Mouse (Mus musculus) midbrain, embryonic 15.5 days (tissue): ENCODE measurements around the gene Cyp2s1. TPM values are rescaled to one million over a fixed set of nuclear protein-coding genes. Genes with fewer than 3 reads are reported as not detected.

Source experiments
- ATAC-seq: fragments of 200-750 bp; cut with Nextera tagmentation; replicated peaks from 2 replicates; pipeline ENCODE4 v1.8.0; 2017; ENCODE audit warnings: moderate TSS enrichment
- H3K27ac ChIP-seq: fragments of 300-500 bp; sonication (generic); 2 replicates; pipeline ENCODE4 v1.5.1; 2015; ENCODE audit warnings: mild to moderate bottlenecking, inconsistent platforms
- H3K27me3 ChIP-seq: fragments of 300-500 bp; sonication (generic); replicated peaks from 2 replicates; pipeline ENCODE4 v1.6.1; 2015; ENCODE audit warnings: inconsistent platforms
- H3K36me3 ChIP-seq: fragments of 300-500 bp; sonication (generic); replicated peaks from 2 replicates; pipeline ENCODE4 v1.6.1; 2015; ENCODE audit warnings: inconsistent platforms
- H3K4me1 ChIP-seq: fragments of 300-500 bp; sonication (generic); 2 replicates; pipeline ENCODE4 v1.6.1; 2015; ENCODE audit warnings: inconsistent platforms
- H3K4me2 ChIP-seq: fragments of 300-500 bp; sonication (generic); 2 replicates; pipeline ENCODE4 v1.6.1; 2015; ENCODE audit warnings: inconsistent platforms, mild to moderate bottlenecking, moderate library complexity
- H3K4me3 ChIP-seq: fragments of 300-500 bp; sonication (generic); 2 replicates; pipeline ENCODE4 v1.5.1; 2015; ENCODE audit warnings: mild to moderate bottlenecking, inconsistent platforms
- H3K9ac ChIP-seq: fragments of 300-500 bp; sonication (generic); 2 replicates; pipeline ENCODE4 v1.6.1; 2015; ENCODE audit warnings: mild to moderate bottlenecking, inconsistent platforms
- H3K9me3 ChIP-seq: fragments of 300-500 bp; sonication (generic); 2 replicates; pipeline ENCODE4 v1.6.1; 2016; ENCODE audit warnings: inconsistent platforms
- WGBS: fragments of 180-500 bp; shearing (Covaris S2); methylation state at CpG from one replicate; pipeline ENCODE4 v1.1.7; 2015; ENCODE audit warnings: mixed read lengths; 5-methylcytosine and 5-hydroxymethylcytosine counted together
- microRNA-seq: library from miRNA; unstranded; fragments of <30 nt; microRNA quantifications from one replicate; pipeline ENCODE4, GENCODE M21; 2016
- polyA plus RNA-seq: library from polyadenylated mRNA; unstranded; fragments of >200 nt; fragmentation: Nextera tagmentation; extraction: Ambion mirVana; gene quantifications from 2 replicates; pipeline ENCODE4 v1.2.1, GENCODE M21; 2015

The Cyp2s1 gene
- polyA plus RNA-seq, 1 experiment from 2014 or later = 1.9 TPM

DNA sequence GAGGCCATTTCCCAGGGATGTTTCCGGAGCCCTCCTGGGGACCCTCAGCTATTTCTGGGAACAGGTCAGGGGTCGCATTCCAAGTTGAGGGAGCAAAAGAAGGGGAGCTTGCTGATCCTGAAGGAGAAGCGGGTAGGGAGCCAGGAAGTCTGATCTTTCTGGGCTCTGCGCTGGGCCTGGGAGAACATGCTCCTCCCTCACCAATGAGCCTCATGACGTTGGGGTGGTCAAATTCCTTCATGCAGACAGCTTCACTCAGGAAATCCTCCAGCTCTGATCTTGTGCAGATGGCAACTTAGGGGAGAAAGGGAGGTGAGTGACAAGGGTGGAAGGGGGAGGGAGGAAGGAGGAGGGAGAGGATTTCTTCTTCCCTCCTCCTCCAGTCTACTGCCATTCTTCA, 52.5 kb downstream of the Cyp2s1 start:
- no peak for ATAC-seq
- no peaks in the 10 kb centered on the region for H3K27me3 ChIP-seq
- H3K4me2 ChIP-seq = no peak overlapping the region
- no peaks in the 10 kb centered on the region for H3K4me1 ChIP-seq
- no peaks in the 10 kb centered on the region for H3K9me3 ChIP-seq
- H3K9ac ChIP-seq = no peak overlapping the region
- 60% methylated on average over 5 of the region's 5 CpGs for WGBS
- H3K27ac ChIP-seq = no peak overlapping the region
- no peak overlapping the region for H3K4me3 ChIP-seq
- H3K36me3 ChIP-seq = no peaks in the 10 kb centered on the region

GRCm38 (mm10) chr7:25763678-25764077, 53.0 kb downstream of the Cyp2s1 start:
- H3K4me2 ChIP-seq = no peak overlapping the region
- WGBS = 75% methylated on average over 11 of the region's 11 CpGs
- ATAC-seq = no peak

GRCm38 (mm10) chr7:25761354-25761753, 55.4 kb downstream of the Cyp2s1 start:
- no peak overlapping the region for H3K4me3 ChIP-seq
- H3K36me3 ChIP-seq = no peaks in the 10 kb centered on the region
- no peak overlapping the region for H3K27ac ChIP-seq
- H3K9me3 ChIP-seq = no peaks in the 10 kb centered on the region
- no peaks in the 10 kb centered on the region for H3K4me1 ChIP-seq
- H3K9ac ChIP-seq = no peak overlapping the region
- no peaks in the 10 kb centered on the region for H3K27me3 ChIP-seq
- ATAC-seq = no peak
- H3K4me2 ChIP-seq = no peak overlapping the region
- WGBS = 73% methylated on average over 10 of the region's 10 CpGs

More at GRCm38 (mm10) chr7:25763678-25764077, 53.0 kb downstream of the Cyp2s1 start:
- Histone ChIP-seq H3K27ac (no peak overlapping the region), H3K36me3 (no peaks in the 10 kb centered on the region), H3K9ac (no peak overlapping the region), H3K27me3 (no peaks in the 10 kb centered on the region), H3K4me3 (no peak overlapping the region), H3K4me1 (no peaks in the 10 kb centered on the region), H3K9me3 (no peaks in the 10 kb centered on the region)

- H3K27ac ChIP-seq = peak overlapping the region; percentile 97
- H3K4me1 ChIP-seq = peaks cover 30% of the 10 kb centered on the region
- ATAC-seq = peak; percentile 37
- H3K36me3 ChIP-seq = no peaks in the 10 kb centered on the region
- H3K4me3 ChIP-seq = peak overlapping the region; percentile 83
- under 1% methylated on average over 18 of the region's 18 CpGs for WGBS
- peak overlapping the region; percentile 50 for H3K9ac ChIP-seq
- no peaks in the 10 kb centered on the region for H3K27me3 ChIP-seq
- H3K4me2 ChIP-seq = peak overlapping the region; percentile 96
- no peaks in the 10 kb centered on the region for H3K9me3 ChIP-seq
These were observed 60.7 kb downstream of the Cyp2s1 start for GRCm38 (mm10) chr7:25756011-25756410.

DNA sequence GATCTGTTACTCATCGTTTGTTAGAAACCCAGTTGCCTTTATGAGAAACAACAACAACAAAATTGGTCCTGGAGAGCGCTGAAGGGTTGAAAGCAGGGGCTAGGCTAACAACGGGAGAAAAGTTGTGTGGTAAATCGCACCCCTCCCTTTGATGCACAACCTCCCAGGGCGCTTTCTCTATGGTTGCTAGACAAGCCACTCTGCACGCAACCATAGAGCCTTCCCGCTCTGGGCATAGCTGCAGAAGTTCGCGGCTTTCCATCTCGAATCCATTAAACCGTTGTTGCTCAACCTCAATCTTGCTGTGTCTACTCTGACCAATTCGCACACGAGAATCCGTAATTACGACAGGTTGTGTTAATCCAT, 61.3 kb downstream of the Cyp2s1 start:
- Histone ChIP-seq H3K4me2 (peak overlapping the region; percentile 96), H3K9me3 (no peaks in the 10 kb centered on the region), H3K36me3 (peaks cover 3% of the 10 kb centered on the region; the same call in 1 of the 2 replicates), H3K9ac (peak overlapping the region; percentile 50), H3K27me3 (no peaks in the 10 kb centered on the region), H3K4me1 (peaks cover 31% of the 10 kb centered on the region), H3K27ac (peak overlapping the region; percentile 97), H3K4me3 (peak overlapping the region; percentile 83)
- under 1% methylated on average over 15 of the region's 15 CpGs for WGBS
- ATAC-seq = peak; percentile 62

DNA sequence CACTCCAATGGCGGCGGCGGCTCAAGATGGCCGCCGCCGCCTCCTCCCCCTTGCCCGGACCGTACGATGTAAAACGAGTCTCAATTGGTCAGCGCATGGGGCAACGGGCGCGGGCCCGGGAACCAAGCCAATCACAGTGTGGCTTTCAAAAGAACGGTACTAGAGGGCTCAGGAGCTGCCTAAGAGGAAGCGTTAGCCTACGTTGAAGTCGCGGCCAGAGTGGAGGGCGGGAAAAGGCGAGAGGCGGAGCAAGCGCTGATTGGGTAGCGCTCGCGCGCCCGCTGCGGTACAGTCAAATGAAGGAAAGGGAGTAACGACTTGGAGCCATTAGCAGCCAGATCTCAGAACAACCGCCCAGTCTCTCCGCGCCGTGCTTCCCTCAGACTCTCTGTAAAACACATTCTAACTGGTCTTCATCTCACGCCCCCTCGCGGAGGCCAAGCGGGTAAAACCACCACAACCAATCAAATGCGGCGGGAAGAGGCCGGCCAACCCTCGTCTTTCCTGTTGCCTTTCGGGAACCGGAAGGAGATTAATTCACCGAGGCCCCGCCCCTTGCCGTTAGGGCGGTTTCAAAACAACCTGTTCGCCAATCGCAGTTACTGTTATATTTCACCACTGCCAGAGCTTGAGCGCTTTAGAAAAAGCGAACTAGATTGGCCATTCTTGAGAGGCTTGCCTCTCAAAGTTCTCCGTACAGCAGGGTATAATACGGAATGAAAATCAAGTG, 61.8 kb downstream of the Cyp2s1 start, which contains the start of gene Hnrnpul1:
Gene Hnrnpul1 (minus strand): TSS at position 20 of the 730 bp plus-strand sequence.
- H3K27me3 ChIP-seq = no peaks in the 10 kb centered on the region
- peak within 1 kb of the TSS; percentile 97 for H3K27ac ChIP-seq
- H3K4me1 ChIP-seq = peaks cover 31% of the 10 kb centered on the region
- WGBS = under 1% methylated on average over 55 of the region's 55 CpGs
- H3K36me3 ChIP-seq = peaks cover 6% of the 10 kb centered on the region; the same call in 1 of the 2 replicates
- H3K9me3 ChIP-seq = no peaks in the 10 kb centered on the region
- H3K9ac ChIP-seq = peak within 1 kb of the TSS; percentile 87
- H3K4me3 ChIP-seq = peak within 1 kb of the TSS; percentile 83
- H3K4me2 ChIP-seq = peak within 1 kb of the TSS; percentile 96
- ATAC-seq = peak; percentile 96

GRCm38 (mm10) chr7:25754439-25754737, 62.3 kb downstream of the Cyp2s1 start:
- 0% methylated on average over 27 of the region's 30 CpGs for WGBS
- no peak; the same call in none of the 2 replicates for ATAC-seq

GRCm38 (mm10) chr7:25753643-25754438, 62.9 kb downstream of the Cyp2s1 start:
- Histone ChIP-seq H3K27ac (peak overlapping the region; percentile 97), H3K4me2 (peak overlapping the region; percentile 96), H3K4me1 (peaks cover 31% of the 10 kb centered on the region), H3K9me3 (no peaks in the 10 kb centered on the region), H3K4me3 (peak overlapping the region; percentile 83), H3K27me3 (no peaks in the 10 kb centered on the region), H3K9ac (peak overlapping the region; percentile 87), H3K36me3 (peaks cover 14% of the 10 kb centered on the region)
- WGBS = under 1% methylated on average over 46 of the region's 46 CpGs
- ATAC-seq = no peak; the same call in none of the 2 replicates

More at GRCm38 (mm10) chr7:25754439-25754737, 62.3 kb downstream of the Cyp2s1 start:
- H3K36me3 ChIP-seq = peaks cover 9% of the 10 kb centered on the region; the same call in 1 of the 2 replicates
- H3K27me3 ChIP-seq = no peaks in the 10 kb centered on the region
- peak overlapping the region; percentile 96 for H3K4me2 ChIP-seq
- H3K4me1 ChIP-seq = peaks cover 31% of the 10 kb centered on the region
- peak overlapping the region; percentile 83 for H3K4me3 ChIP-seq
- H3K9me3 ChIP-seq = no peaks in the 10 kb centered on the region
- peak overlapping the region; percentile 87 for H3K9ac ChIP-seq
- H3K27ac ChIP-seq = peak overlapping the region; percentile 97

DNA sequence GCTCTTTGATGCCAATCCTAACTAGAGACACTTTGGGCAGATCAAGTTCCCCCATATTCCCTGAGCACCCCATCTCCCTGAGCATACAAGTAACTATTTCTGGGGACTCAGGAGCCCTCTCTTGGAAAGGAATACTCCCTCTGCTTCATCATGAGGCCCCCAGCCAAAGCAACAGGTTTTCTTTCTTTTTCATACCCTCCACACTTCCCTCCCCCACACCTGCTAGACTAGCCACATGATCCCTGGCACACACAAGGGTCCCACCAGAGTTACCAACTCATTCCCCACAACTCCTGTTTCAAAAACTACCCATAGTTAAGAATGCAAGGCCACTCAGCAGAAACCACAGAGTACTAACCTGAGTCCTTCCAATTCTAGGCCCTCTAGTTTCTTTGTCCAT, 63.6 kb downstream of the Cyp2s1 start:
- no peak overlapping the region for H3K27ac ChIP-seq
- ATAC-seq = no peak

More for the DNA sequence above, 63.6 kb downstream of the Cyp2s1 start:
- peaks cover 31% of the 10 kb centered on the region for H3K4me1 ChIP-seq
- peak overlapping the region; percentile 96 for H3K4me2 ChIP-seq
- H3K36me3 ChIP-seq = peaks cover 22% of the 10 kb centered on the region
- peak overlapping the region; percentile 83 for H3K4me3 ChIP-seq
- H3K27me3 ChIP-seq = no peaks in the 10 kb centered on the region
- peak overlapping the region; percentile 87 for H3K9ac ChIP-seq
- H3K9me3 ChIP-seq = no peaks in the 10 kb centered on the region

Small RNA genes within 50 kb of the gene (microRNA-seq; reads per million reads assigned to microRNA genes)
- gene Gm24865 = not detected

Other genes starting within 250 kb of the Cyp2s1 start
- gene Erich4, start 201.0 kb downstream of the Cyp2s1 start, polyA plus RNA-seq = not detected in 2 replicates
- 44.2 and 45.3 TPM in 2 replicates for gene Dmac2, start 197.5 kb downstream of the Cyp2s1 start, polyA plus RNA-seq
- gene B3gnt8, start 190.3 kb downstream of the Cyp2s1 start, polyA plus RNA-seq = 0.68 and 0.88 TPM in 2 replicates
- 42.7 and 43.5 TPM in 2 replicates for gene Bckdha, start 157.9 kb downstream of the Cyp2s1 start, polyA plus RNA-seq
- 41.0 and 44.9 TPM in 2 replicates for gene Exosc5, start 157.7 kb downstream of the Cyp2s1 start, polyA plus RNA-seq
- gene Tmem91, start 141.7 kb downstream of the Cyp2s1 start, polyA plus RNA-seq = 53.5 and 54.0 TPM in 2 replicates
- gene B9d2, start 136.1 kb downstream of the Cyp2s1 start, polyA plus RNA-seq = 47.3 and 50.9 TPM in 2 replicates
- gene Tgfb1, start 129.9 kb downstream of the Cyp2s1 start, polyA plus RNA-seq = 0.56 and 1.0 TPM in 2 replicates
- 39.5 and 40.2 TPM in 2 replicates for gene Ccdc97, start 97.8 kb downstream of the Cyp2s1 start, polyA plus RNA-seq
- 43.6 and 44.4 TPM in 2 replicates for gene Hnrnpul1, start 62.2 kb downstream of the Cyp2s1 start, polyA plus RNA-seq
- gene Axl, start 28.2 kb downstream of the Cyp2s1 start, polyA plus RNA-seq = 20.2 and 22.2 TPM in 2 replicates
- gene Cyp2b10, start 80.7 kb upstream of the Cyp2s1 start, polyA plus RNA-seq = not detected in 2 replicates
- gene Cyp2b13, start 244.6 kb upstream of the Cyp2s1 start, polyA plus RNA-seq = not detected in 2 replicates